Mouse (Mus musculus): ENCODE measurements around the gene Whamm.

DNA sequence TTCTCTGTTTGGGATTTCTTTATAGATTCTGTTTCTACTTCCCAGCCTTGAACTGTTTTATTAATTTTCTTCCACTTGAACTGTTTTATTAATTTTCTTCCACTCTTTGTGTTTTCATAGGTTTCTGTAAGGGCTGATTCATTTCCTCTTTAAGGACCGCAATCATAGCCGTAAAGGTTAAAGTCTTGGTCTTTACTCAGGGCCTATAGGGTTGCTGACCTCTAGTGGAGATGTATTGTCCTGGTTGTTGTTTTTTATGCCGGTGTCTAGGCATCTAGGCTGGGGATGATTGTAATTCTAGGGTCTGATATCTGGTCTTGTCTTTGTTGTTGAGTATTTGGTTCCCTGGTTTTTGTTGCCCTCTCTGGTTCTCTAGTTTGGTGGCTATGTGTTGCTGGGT lies 12.4 kb downstream of the Whamm start:
- TF ChIP-seq CTCF (IDR thresholded peaks at IDR 0.05; ENCODE audit: low read depth, low read length) = no peak
- no peak for TF ChIP-seq POLR2AphosphoS5 (IDR thresholded peaks at IDR 0.05; ENCODE audit: insufficient replicate concordance, low read depth, low read length)

Data from G1E (cell line).